13 mouse cellular contexts compared by ENCODE assay signal in the genomic region with DNA sequence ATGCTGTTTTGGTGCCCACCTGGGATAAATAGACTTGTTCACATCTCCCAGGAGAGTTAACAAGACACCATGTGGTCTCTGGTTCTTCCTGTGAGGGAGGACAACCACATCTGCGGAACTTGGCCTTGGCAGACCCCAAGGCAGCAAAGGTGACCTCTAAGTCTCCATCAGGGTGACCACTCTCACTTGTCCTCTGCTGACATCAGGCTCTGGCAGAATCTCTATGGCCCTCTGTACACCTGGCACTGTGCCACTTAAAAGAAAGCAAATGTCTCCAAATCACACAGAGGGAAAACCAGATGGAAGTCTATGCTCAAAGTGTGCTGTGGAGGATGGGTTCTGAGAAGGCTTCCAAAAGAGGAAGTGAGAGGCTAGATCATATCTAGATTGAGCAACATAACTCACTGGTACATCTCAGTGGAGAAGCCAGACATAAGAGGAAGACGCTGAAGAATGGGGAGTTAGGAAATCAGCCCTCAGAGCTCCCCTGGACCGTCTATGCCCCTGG. TPM values are rescaled to one million over a fixed set of nuclear protein-coding genes. Genes with fewer than 3 reads are reported as not detected.
DNase-seq lines count a peak whose midpoint lies in the region; ATAC-seq and TF ChIP-seq lines count a peak whose summit lies in the region.
"Had no signal": no experiment of that assay in that cellular context is flagged by ENCODE, and none has a peak within 500 bp of the region (broad histone marks: within the 10 kb centered on the region; RNA-seq: fewer than 3 reads in every experiment).

No protein-coding gene starts in this region.

- no peak for TF ChIP-seq EP300 in heart, adult 2 months (IDR thresholded peaks at IDR 0.05; ENCODE audit: insufficient read depth, low read depth, low read length)

- DNase-seq in heart, adult 2 months, result peak; percentile 38 to 62
- DNase-seq in heart, postnatal 25 days (ENCODE audit: low spot score), result no peak
- peak; percentile 34 for DNase-seq in testis, postnatal 10 days (ENCODE audit: low spot score)
- no peak for DNase-seq in testis, postnatal 14 days (ENCODE audit: low spot score)
- DNase-seq in lung, postnatal 10 days, result peak; percentile 12
- DNase-seq in cerebellum, postnatal 14 days, result no peak
- no peak for DNase-seq in thymus, postnatal 14 days

- WGBS in heart, adult 2 months, result 42% methylated on average over 3 of the region's 3 CpGs
- WGBS in hindbrain, embryonic 12.5 days, result 73% methylated on average over 3 of the region's 3 CpGs

- H3K79me2 ChIP-seq in heart, adult 2 months (replicated peaks; ENCODE audit: control insufficient read depth, insufficient read depth, low read length), result no peaks in the 10 kb centered on the region

- no peak for TF ChIP-seq POLR2A in heart, adult 2 months (IDR thresholded peaks at IDR 0.05; ENCODE audit: insufficient read depth, low read depth, low read length)

- H3K4me3 ChIP-seq in heart, adult 2 months, result no peak overlapping the region
- H3K4me3 ChIP-seq in hindbrain, embryonic 12.5 days, result no peak overlapping the region

- H3K27ac ChIP-seq in heart, adult 2 months, result no peak overlapping the region
- H3K27ac ChIP-seq in hindbrain, embryonic 12.5 days, result no peak overlapping the region

- H3K4me1 ChIP-seq in heart, adult 2 months (ENCODE audit: control insufficient read depth, insufficient read depth, low read length), result no peaks in the 10 kb centered on the region; the same call in 1 of the 2 replicates
- H3K4me1 ChIP-seq in hindbrain, embryonic 12.5 days, result no peaks in the 10 kb centered on the region

- H3K9ac ChIP-seq in heart, adult 2 months (ENCODE audit: low read depth, low read length), result no peak overlapping the region
- no peak overlapping the region for H3K9ac ChIP-seq in hindbrain, embryonic 12.5 days

- H3K9me3 ChIP-seq in hindbrain, embryonic 12.5 days (replicated peaks), result peaks cover 5% of the 10 kb centered on the region; the same call in 1 of the 2 replicates

- no peak for ATAC-seq in hindbrain, embryonic 12.5 days (ENCODE audit: low FRiP score)
- ATAC-seq: forebrain, embryonic 14.5 days had no signal

- no peak for TF ChIP-seq CTCF in heart, adult 2 months (IDR thresholded peaks at IDR 0.05)

- intact Hi-C loops in heart, adult 2 months (cut with DNase I), result no loop called here
- intact Hi-C loops in heart, postnatal 25 days (cut with DNase I), result no loop called here

- H3K4me2 ChIP-seq in hindbrain, embryonic 12.5 days (replicated peaks), result no peak overlapping the region

- H3K36me3 ChIP-seq in heart, adult 2 months (ENCODE audit: control insufficient read depth, insufficient read depth, low read length), result no peaks in the 10 kb centered on the region
- no peaks in the 10 kb centered on the region for H3K36me3 ChIP-seq in hindbrain, embryonic 12.5 days

- H3K27me3 ChIP-seq in heart, adult 2 months (ENCODE audit: control insufficient read depth, insufficient read depth, low read length), result no peaks in the 10 kb centered on the region
- H3K27me3 ChIP-seq in hindbrain, embryonic 12.5 days, result no peaks in the 10 kb centered on the region

RNA-seq across cellular contexts. Expression of gene Cyp4f18, which starts 1.2 kb away (rescaled TPM):
- total RNA-seq in heart, adult 2 months (2021), result 1 to 10 TPM; 1.2 to 1.4 TPM
- 1.7 and 5.2 TPM in 2 replicates for polyA plus RNA-seq in heart, adult 2 months (2012; rRNA removed)
- total RNA-seq in heart, postnatal 25 days (2021), result under 1 TPM; 0.70 to 0.73 TPM
- 0.27 and 0.94 TPM in 2 replicates for polyA plus RNA-seq in hindbrain, embryonic 12.5 days (2016; fragmentation: Nextera tagmentation; extraction: Ambion mirVana)
- total RNA-seq: left cerebral cortex, adult 18-20 months had no signal

RNA-seq across cellular contexts. Expression of gene Olfr372, which starts 32.8 kb away (rescaled TPM):
- not detected for total RNA-seq in heart, adult 2 months (2021)
- polyA plus RNA-seq in heart, adult 2 months (2012; rRNA removed), result not detected in 2 replicates
- not detected for total RNA-seq in heart, postnatal 25 days (2021)
- polyA plus RNA-seq in hindbrain, embryonic 12.5 days (2016; fragmentation: Nextera tagmentation; extraction: Ambion mirVana), result not detected in 2 replicates
- total RNA-seq: heart, postnatal 14 days; left cerebral cortex, adult 18-20 months had no signal
- polyA plus RNA-seq: brain, embryonic 14.5 days; forebrain, embryonic 14.5 days; thymus, postnatal 0 days had no signal

RNA-seq across cellular contexts. Expression of gene Zfp961, which starts 57.4 kb away (rescaled TPM):
- total RNA-seq in heart, adult 2 months (2021), result 1 to 10 TPM; 5.5 to 8.0 TPM
- polyA plus RNA-seq in heart, adult 2 months (2012; rRNA removed), result 4.4 and 6.1 TPM in 2 replicates
- total RNA-seq in heart, postnatal 25 days (2021), result 1 to 10 TPM; 5.5 to 10.0 TPM
- 17.5 and 17.8 TPM in 2 replicates for polyA plus RNA-seq in hindbrain, embryonic 12.5 days (2016; fragmentation: Nextera tagmentation; extraction: Ambion mirVana)

Comparison
In these comparisons a context has a peak if more than half of its experiments do, and no peak if none do; other contexts are left out.
1. DNase-seq: peak in heart, adult 2 months (2 of 2), testis, postnatal 10 days (single experiment) and lung, postnatal 10 days (single experiment); none in heart, postnatal 25 days (single experiment), testis, postnatal 14 days (single experiment), cerebellum, postnatal 14 days (0 of 2) and thymus, postnatal 14 days (single experiment).